Mouse (Mus musculus): ENCODE results near the gene Zdhhc19. TPM values are rescaled to one million over a fixed set of nuclear protein-coding genes. Genes with fewer than 3 reads are reported as not detected.

The Zdhhc19 gene
- polyA plus RNA-seq, 1 experiment from 2014 or later: not detected

DNA sequence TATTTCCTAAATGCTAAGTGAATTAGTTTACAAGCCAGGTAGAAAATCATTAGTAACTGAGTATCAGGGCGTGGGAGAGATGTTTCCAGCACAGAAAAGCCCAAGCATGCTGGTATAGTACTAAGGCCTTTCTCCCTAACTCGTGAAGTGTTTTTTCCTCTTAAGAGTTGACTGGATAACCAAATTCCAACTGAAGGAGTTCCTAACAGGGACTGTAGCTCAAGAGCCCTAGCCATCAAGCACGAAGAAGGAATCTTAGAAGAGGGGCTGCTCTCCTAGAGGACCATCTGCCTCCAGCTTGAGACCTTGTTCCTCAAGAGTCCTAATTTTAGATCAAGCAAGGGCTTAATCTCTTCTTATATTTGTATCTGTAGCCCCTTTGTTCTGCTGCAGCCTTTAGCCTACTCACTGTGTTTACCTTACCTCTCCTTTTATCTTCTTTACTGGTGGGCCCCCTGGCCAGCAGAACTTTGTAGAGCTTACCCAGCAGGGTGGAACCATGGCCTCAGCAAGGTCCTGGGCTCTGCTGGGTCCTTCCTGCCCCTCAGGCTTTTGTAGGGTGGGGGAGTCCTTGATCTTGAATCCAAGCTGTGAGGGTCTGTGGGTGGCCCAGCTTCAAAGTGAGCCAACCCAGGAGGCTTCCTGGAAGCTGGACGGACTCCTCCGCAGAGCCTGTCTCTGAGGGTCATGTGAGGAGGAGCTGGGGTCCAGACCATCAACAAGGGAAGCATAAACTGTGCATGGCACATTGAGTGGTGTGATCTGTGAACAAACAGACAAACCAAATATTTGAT lies 42.0 kb downstream of the Zdhhc19 start:
- WGBS: 40% methylated on average over 5 of the region's 5 CpGs
- Histone ChIP-seq H3K9ac (no peak overlapping the region), H3K9me3 (replicated peaks) (no peaks in the 10 kb centered on the region), H3K36me3 (no peaks in the 10 kb centered on the region), H3K4me1 (no peaks in the 10 kb centered on the region), H3K27me3 (no peaks in the 10 kb centered on the region), H3K4me3 (replicated peaks) (no peak overlapping the region), H3K27ac (replicated peaks) (no peak overlapping the region), H3K4me2 (replicated peaks) (no peak overlapping the region)
- ATAC-seq (ENCODE audit: insufficient number of reproducible peaks, low FRiP score, low TSS enrichment, low read depth): no peak

DNA sequence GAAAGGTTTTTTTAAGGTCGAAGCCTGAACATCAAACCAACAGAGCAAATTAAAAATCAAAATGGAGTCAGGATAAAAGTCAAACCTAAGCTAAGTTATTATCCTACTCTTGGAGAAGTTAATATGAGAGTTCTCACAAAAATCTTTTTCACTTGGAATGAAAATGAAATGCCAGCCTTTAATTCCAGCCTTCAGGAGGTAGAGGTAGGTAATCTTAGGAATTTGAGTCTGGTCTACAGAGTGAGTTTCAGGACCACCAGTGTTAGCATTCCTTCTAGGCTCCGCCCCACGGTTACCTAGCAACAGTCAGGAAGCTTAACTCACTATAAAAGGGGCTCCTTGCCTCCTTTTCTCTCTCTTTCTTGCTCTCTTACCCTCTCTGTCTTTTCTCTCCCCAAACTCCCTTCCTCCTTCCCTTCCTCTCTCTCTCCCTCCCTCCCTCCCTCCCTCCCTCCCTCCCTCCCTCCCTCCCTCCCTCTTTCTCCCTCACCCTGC lies 42.7 kb downstream of the Zdhhc19 start:
- no peak overlapping the region for H3K27ac ChIP-seq (replicated peaks)
- no peaks in the 10 kb centered on the region for H3K36me3 ChIP-seq
- H3K27me3 ChIP-seq: no peaks in the 10 kb centered on the region
- H3K9me3 ChIP-seq (replicated peaks): no peaks in the 10 kb centered on the region
- 33% methylated on average over 3 of the region's 3 CpGs for WGBS
- no peaks in the 10 kb centered on the region for H3K4me1 ChIP-seq
- H3K9ac ChIP-seq: no peak overlapping the region
- no peak for ATAC-seq (ENCODE audit: insufficient number of reproducible peaks, low FRiP score, low TSS enrichment, low read depth)
- no peak overlapping the region for H3K4me2 ChIP-seq (replicated peaks)
- no peak overlapping the region for H3K4me3 ChIP-seq (replicated peaks)

DNA sequence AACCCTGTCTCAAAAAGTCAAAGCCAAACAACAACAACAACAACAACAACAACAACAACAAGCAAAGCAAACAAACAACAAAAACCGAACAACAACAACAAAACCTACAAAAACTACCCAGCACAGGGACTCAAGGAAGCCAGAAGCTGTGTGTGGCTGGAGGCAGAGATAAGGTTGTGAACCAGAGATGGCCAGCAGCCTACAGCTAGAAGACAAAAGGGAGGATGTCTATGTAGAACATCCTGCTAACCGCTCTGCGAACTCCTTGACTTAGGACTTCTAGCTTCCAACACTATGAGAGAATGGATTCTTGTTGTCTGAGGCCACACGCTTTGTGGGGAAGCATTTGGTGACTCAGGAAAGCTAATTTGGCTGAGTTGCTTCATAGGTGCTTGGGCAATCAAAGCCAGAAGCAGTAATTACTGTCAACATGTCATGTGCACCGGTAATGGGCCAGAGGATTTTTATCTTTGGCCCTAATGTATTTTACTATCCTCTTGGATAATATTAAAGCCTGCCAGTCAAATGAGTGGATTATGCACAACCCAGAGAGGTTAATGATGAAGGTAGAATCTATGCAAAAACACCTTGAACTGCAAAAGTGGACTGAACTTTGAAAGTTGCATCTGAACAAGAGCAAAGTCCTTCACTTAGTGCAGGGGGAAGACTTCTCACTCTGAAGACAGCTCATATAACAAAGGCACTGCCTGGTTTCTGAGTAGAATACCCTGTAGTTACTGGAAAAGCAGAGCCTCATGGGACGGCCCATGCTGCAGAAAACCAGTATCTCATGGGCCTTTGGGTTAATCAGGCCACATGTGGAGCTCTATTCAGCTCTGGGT lies 45.5 kb downstream of the Zdhhc19 start:
- H3K36me3 ChIP-seq: no peaks in the 10 kb centered on the region
- no peak overlapping the region for H3K4me2 ChIP-seq (replicated peaks)
- H3K9me3 ChIP-seq (replicated peaks): no peaks in the 10 kb centered on the region
- H3K9ac ChIP-seq: no peak overlapping the region
- 75% methylated on average over 6 of the region's 6 CpGs for WGBS
- no peak overlapping the region for H3K4me3 ChIP-seq (replicated peaks)
- no peak overlapping the region for H3K27ac ChIP-seq (replicated peaks)
- ATAC-seq (ENCODE audit: insufficient number of reproducible peaks, low FRiP score, low TSS enrichment, low read depth): no peak
- H3K27me3 ChIP-seq: no peaks in the 10 kb centered on the region
- H3K4me1 ChIP-seq: no peaks in the 10 kb centered on the region

DNA sequence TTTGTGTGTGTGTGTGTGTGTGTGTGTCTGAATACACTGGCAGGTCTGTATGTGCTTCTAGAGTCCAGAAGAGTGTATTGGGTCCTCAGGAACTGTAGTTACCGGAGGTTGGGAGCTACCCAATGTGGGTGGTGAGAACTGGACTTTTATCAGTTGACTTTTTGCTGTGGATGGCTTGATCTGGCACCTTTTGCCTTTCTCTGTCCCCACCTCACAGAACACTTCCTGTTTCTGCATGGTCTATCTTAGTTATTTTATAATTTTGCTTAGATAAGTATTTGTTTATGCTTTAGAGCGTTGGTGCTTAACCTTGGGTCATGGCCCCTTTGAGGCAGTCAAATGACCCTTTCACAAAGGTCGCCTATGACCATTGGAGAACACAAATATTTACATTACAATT lies 47.4 kb downstream of the Zdhhc19 start:
- Histone ChIP-seq H3K9ac (no peak overlapping the region), H3K27me3 (no peaks in the 10 kb centered on the region), H3K4me2 (replicated peaks) (no peak overlapping the region), H3K4me3 (replicated peaks) (no peak overlapping the region), H3K4me1 (no peaks in the 10 kb centered on the region), H3K27ac (replicated peaks) (no peak overlapping the region), H3K9me3 (replicated peaks) (no peaks in the 10 kb centered on the region), H3K36me3 (no peaks in the 10 kb centered on the region)
- ATAC-seq (ENCODE audit: insufficient number of reproducible peaks, low FRiP score, low TSS enrichment, low read depth): no peak
- 66% methylated on average over 3 of the region's 3 CpGs for WGBS

DNA sequence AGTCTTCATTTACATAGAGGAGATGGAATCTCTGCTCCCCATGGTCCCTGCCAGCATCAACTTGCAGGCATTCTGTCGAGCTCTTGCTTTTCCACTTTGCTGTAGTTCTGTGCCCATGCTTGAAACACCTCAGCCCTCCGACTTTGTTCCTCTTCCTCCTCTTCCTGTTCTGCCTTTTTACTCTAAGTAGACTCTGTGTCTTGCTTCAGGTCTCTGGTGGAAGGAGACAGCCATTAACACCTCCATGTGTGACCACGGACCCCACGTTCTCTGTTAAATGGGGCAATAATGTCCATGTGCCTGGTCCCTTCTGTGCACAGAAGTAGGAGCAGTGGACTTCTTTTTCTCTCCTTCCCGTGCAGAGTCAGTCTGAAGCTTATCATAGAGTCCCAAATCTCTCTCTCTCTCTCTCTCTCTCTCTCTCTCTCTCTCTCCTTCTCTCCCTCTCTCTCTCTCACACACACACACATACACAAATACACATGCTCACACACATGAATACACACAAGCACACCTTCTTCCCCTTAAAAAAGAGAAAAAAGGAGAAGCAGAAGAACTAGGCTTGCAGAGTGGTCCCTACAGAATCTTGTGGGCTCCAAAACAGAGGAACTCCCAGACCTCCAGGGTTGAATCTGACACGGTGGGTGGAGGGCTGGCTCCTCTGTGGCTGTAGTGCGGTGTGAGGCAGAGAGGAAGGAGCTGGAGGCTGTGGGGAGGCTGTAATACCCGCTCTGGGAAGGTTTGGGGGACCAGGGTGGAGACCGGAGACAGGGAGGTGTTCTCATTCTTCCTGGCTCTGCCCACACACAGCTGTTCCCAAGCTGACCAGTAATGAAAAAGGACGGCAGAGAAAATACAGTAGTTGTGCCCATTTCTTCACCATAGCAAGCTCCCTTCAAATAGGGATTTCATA lies 51.3 kb downstream of the Zdhhc19 start:
- Histone ChIP-seq H3K9me3 (replicated peaks) (no peaks in the 10 kb centered on the region), H3K4me1 (no peaks in the 10 kb centered on the region), H3K4me2 (replicated peaks) (no peak overlapping the region), H3K4me3 (replicated peaks) (no peak overlapping the region), H3K9ac (no peak overlapping the region), H3K27me3 (no peaks in the 10 kb centered on the region), H3K27ac (replicated peaks) (no peak overlapping the region), H3K36me3 (no peaks in the 10 kb centered on the region)
- WGBS: 58% methylated on average over 10 of the region's 10 CpGs
- peak; percentile 19; the same call in 1 of the 2 replicates for ATAC-seq (ENCODE audit: insufficient number of reproducible peaks, low FRiP score, low TSS enrichment, low read depth)

DNA sequence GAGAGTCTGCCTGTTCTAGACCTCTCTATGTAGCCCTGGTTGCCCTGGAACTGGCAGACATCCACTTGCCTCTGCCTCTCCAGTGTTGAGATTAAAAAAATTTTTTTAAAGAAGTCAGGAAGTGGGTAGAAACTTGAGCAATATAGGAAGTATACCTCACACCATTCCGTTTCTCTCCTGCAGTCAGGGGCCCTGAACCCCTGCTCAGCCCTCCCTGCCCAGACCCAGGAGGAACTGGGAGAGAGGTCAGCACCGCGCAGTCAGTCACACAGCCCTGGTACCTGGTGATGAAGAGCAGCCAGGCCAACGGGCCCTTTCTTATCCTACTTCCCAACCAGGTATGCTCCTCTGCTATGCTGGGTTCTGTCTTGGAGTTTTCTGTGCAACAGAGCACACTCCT lies 54.0 kb downstream of the Zdhhc19 start:
- 80% methylated on average over 4 of the region's 4 CpGs for WGBS
- ATAC-seq (ENCODE audit: insufficient number of reproducible peaks, low FRiP score, low TSS enrichment, low read depth): no peak
- no peak overlapping the region for H3K4me2 ChIP-seq (replicated peaks)
- H3K4me1 ChIP-seq: no peaks in the 10 kb centered on the region
- H3K36me3 ChIP-seq: no peaks in the 10 kb centered on the region
- H3K4me3 ChIP-seq (replicated peaks): no peak overlapping the region
- H3K9me3 ChIP-seq (replicated peaks): no peaks in the 10 kb centered on the region
- H3K27ac ChIP-seq (replicated peaks): no peak overlapping the region
- H3K27me3 ChIP-seq: no peaks in the 10 kb centered on the region
- no peak overlapping the region for H3K9ac ChIP-seq

DNA sequence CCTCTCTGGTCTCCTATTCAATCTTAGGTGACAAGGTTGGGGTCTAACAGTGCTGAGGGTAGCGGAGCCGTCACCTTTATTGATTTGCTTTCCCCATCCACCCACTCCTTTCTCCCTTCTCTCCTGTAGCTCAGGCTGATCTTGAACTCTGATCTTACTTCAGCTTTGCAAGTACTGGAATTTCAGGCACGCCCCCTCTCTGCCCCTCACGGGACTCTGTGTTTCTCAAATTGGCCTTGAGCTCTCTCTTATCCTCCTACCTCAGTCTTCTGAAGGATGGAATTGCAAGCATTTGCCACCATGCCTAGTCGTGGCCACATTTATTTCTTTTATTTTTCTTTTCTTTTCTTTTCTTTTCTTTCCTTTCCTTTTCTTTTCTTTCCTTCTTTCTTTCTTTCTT lies 54.4 kb downstream of the Zdhhc19 start:
- Histone ChIP-seq H3K9me3 (replicated peaks) (no peaks in the 10 kb centered on the region), H3K4me2 (replicated peaks) (no peak overlapping the region), H3K4me3 (replicated peaks) (no peak overlapping the region), H3K4me1 (no peaks in the 10 kb centered on the region), H3K27ac (replicated peaks) (no peak overlapping the region), H3K27me3 (no peaks in the 10 kb centered on the region), H3K9ac (no peak overlapping the region), H3K36me3 (no peaks in the 10 kb centered on the region)
- no peak for ATAC-seq (ENCODE audit: insufficient number of reproducible peaks, low FRiP score, low TSS enrichment, low read depth)
- 83% methylated on average over 5 of the region's 5 CpGs for WGBS

DNA sequence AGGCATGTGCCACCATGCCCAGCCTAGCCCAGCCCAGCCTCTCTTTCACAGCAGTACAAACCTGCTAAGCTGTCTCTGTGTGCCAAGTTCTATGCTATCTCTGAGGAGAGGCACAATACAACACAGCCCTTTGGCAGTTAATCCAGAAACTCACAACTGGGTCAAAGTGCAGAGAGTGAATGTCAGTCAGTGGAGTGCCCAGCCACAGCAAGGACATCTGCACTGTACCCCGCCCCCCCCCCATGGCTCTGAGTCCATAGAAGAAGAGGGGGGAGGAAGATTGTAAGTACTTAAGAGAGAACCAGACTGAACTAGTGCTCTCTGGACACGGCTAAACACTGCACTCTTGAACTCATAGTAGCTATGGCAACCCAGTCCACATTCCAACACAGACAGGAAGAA lies 55.3 kb downstream of the Zdhhc19 start:
- ATAC-seq (ENCODE audit: insufficient number of reproducible peaks, low FRiP score, low TSS enrichment, low read depth): no peak
- 36% methylated on average over 2 of the region's 2 CpGs for WGBS

DNA sequence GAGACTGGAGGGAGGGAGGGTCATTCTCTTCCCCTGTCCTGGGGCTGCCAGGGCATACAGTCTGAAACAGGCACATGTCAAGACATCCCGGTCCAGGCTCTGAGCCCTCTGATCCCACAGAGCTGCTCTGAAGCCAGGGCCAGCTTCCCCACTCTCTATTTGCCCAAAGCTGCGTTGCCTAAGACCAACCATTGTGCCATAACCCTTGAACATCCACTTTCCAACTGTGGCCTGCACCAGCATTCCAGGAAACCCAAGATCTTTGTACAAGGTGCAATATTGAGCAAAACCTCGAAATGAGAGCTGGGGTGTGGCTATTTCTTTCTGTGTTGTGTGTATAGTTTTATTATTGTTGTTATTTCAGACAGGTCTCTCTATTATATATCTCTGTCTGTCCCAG lies 59.5 kb downstream of the Zdhhc19 start:
- Histone ChIP-seq H3K36me3 (no peaks in the 10 kb centered on the region), H3K9ac (no peak overlapping the region), H3K9me3 (replicated peaks) (no peaks in the 10 kb centered on the region), H3K4me1 (no peaks in the 10 kb centered on the region), H3K27me3 (no peaks in the 10 kb centered on the region), H3K4me2 (replicated peaks) (no peak overlapping the region), H3K27ac (replicated peaks) (no peak overlapping the region), H3K4me3 (replicated peaks) (no peak overlapping the region)
- 74% methylated on average over 3 of the region's 3 CpGs for WGBS
- no peak for ATAC-seq (ENCODE audit: insufficient number of reproducible peaks, low FRiP score, low TSS enrichment, low read depth)

More for the DNA sequence above, 55.3 kb downstream of the Zdhhc19 start:
- no peak overlapping the region for H3K27ac ChIP-seq (replicated peaks)
- H3K4me1 ChIP-seq: no peaks in the 10 kb centered on the region
- no peaks in the 10 kb centered on the region for H3K27me3 ChIP-seq
- no peak overlapping the region for H3K9ac ChIP-seq
- no peak overlapping the region for H3K4me3 ChIP-seq (replicated peaks)
- no peak overlapping the region for H3K4me2 ChIP-seq (replicated peaks)
- H3K36me3 ChIP-seq: no peaks in the 10 kb centered on the region
- H3K9me3 ChIP-seq (replicated peaks): no peaks in the 10 kb centered on the region

DNA sequence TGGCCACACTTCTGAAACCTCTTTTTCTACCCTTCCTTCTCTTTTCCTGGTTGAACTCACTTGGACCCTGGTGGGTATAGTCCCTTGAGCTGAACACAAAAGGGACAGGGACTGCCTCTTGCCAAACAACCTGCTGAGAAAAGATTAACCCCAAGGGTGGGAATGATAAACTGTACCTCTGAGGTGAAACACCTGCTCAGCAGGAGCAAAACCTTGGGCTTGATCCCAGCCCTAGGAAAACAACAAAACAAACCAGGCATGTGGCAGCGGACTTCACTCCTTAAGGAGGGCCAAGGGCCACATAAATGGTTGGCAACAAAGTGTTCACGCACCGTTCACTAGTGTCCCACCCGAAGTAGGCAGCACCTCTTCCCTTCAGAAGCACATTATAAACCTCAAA lies 63.4 kb downstream of the Zdhhc19 start:
- no peaks in the 10 kb centered on the region for H3K36me3 ChIP-seq
- H3K4me1 ChIP-seq: no peaks in the 10 kb centered on the region
- no peak overlapping the region for H3K27ac ChIP-seq (replicated peaks)
- WGBS: 70% methylated on average over 4 of the region's 4 CpGs
- H3K9ac ChIP-seq: no peak overlapping the region
- H3K27me3 ChIP-seq: no peaks in the 10 kb centered on the region
- ATAC-seq (ENCODE audit: insufficient number of reproducible peaks, low FRiP score, low TSS enrichment, low read depth): no peak
- H3K4me2 ChIP-seq (replicated peaks): no peak overlapping the region
- no peaks in the 10 kb centered on the region for H3K9me3 ChIP-seq (replicated peaks)
- H3K4me3 ChIP-seq (replicated peaks): no peak overlapping the region

All from embryonic facial prominence, embryonic 15.5 days (tissue).